Mouse (Mus musculus): Measurements from ENCODE around the gene Med13l. TPM values are rescaled to one million over a fixed set of nuclear protein-coding genes. Genes with fewer than 3 reads are reported as not detected.

The Med13l gene
- polyA plus RNA-seq, 1 experiment from 2014 or later: 12.2 TPM

- Histone ChIP-seq H3K4me2 (ENCODE audit: low read depth, low read length) (no peak overlapping the region), H3K36me3 (ENCODE audit: control insufficient read depth, insufficient read depth) (no peaks in the 10 kb centered on the region), H3K9me3 (replicated peaks; ENCODE audit: control insufficient read depth, low read length) (no peaks in the 10 kb centered on the region), H3K27ac (ENCODE audit: low read length) (no peak overlapping the region), H3K27me3 (ENCODE audit: control insufficient read depth, insufficient read depth, low read depth, low read length) (no peaks in the 10 kb centered on the region), H3K4me1 (ENCODE audit: control insufficient read depth, low read depth, low read length) (peaks cover 35% of the 10 kb centered on the region), H3K4me3 (ENCODE audit: low read depth, low read length) (no peak overlapping the region), H3K9ac (ENCODE audit: low read depth, low read length) (no peak overlapping the region)
- WGBS (ENCODE audit: insufficient replicate concordance): 82% methylated on average over 5 of the region's 5 CpGs
- no peak for ATAC-seq (ENCODE audit: low read depth)
Observed at GRCm38 (mm10) chr5:118610468-118610867, 50.0 kb downstream of the Med13l start.

- Histone ChIP-seq H3K4me3 (ENCODE audit: low read depth, low read length) (no peak overlapping the region), H3K9me3 (replicated peaks; ENCODE audit: control insufficient read depth, low read length) (no peaks in the 10 kb centered on the region), H3K27me3 (ENCODE audit: control insufficient read depth, insufficient read depth, low read depth, low read length) (no peaks in the 10 kb centered on the region), H3K27ac (ENCODE audit: low read length) (no peak overlapping the region), H3K9ac (ENCODE audit: low read depth, low read length) (no peak overlapping the region), H3K36me3 (ENCODE audit: control insufficient read depth, insufficient read depth) (no peaks in the 10 kb centered on the region), H3K4me1 (ENCODE audit: control insufficient read depth, low read depth, low read length) (peaks cover 36% of the 10 kb centered on the region), H3K4me2 (ENCODE audit: low read depth, low read length) (no peak overlapping the region)
- WGBS (ENCODE audit: insufficient replicate concordance): 41% methylated on average over 13 of the region's 13 CpGs
- peak; percentile 12; the same call in 1 of the 2 replicates for ATAC-seq (ENCODE audit: low read depth)
Observed at GRCm38 (mm10) chr5:118612956-118613631, 52.6 kb downstream of the Med13l start.

GRCm38 (mm10) chr5:118613704-118614103 lies 53.2 kb downstream of the Med13l start:
- Histone ChIP-seq H3K36me3 (ENCODE audit: control insufficient read depth, insufficient read depth) (no peaks in the 10 kb centered on the region), H3K9me3 (replicated peaks; ENCODE audit: control insufficient read depth, low read length) (no peaks in the 10 kb centered on the region), H3K4me2 (ENCODE audit: low read depth, low read length) (no peak overlapping the region), H3K9ac (ENCODE audit: low read depth, low read length) (no peak overlapping the region), H3K4me3 (ENCODE audit: low read depth, low read length) (no peak overlapping the region), H3K27ac (ENCODE audit: low read length) (no peak overlapping the region), H3K27me3 (ENCODE audit: control insufficient read depth, insufficient read depth, low read depth, low read length) (no peaks in the 10 kb centered on the region), H3K4me1 (ENCODE audit: control insufficient read depth, low read depth, low read length) (peaks cover 37% of the 10 kb centered on the region)
- no peak for ATAC-seq (ENCODE audit: low read depth)
- 45% methylated on average over 2 of the region's 2 CpGs for WGBS (ENCODE audit: insufficient replicate concordance)

- 26% methylated on average over 8 of the region's 8 CpGs for WGBS (ENCODE audit: insufficient replicate concordance)
- Histone ChIP-seq H3K4me3 (ENCODE audit: low read depth, low read length) (no peak overlapping the region), H3K27ac (ENCODE audit: low read length) (no peak overlapping the region), H3K4me1 (ENCODE audit: control insufficient read depth, low read depth, low read length) (peaks cover 37% of the 10 kb centered on the region), H3K9me3 (replicated peaks; ENCODE audit: control insufficient read depth, low read length) (no peaks in the 10 kb centered on the region), H3K36me3 (ENCODE audit: control insufficient read depth, insufficient read depth) (no peaks in the 10 kb centered on the region), H3K9ac (ENCODE audit: low read depth, low read length) (no peak overlapping the region), H3K4me2 (ENCODE audit: low read depth, low read length) (no peak overlapping the region), H3K27me3 (ENCODE audit: control insufficient read depth, insufficient read depth, low read depth, low read length) (no peaks in the 10 kb centered on the region)
- ATAC-seq (ENCODE audit: low read depth): peak; percentile 57; the same call in 1 of the 2 replicates
Observed at GRCm38 (mm10) chr5:118614116-118614515, 53.6 kb downstream of the Med13l start.

GRCm38 (mm10) chr5:118614571-118614981 lies 54.1 kb downstream of the Med13l start:
- Histone ChIP-seq H3K27me3 (ENCODE audit: control insufficient read depth, insufficient read depth, low read depth, low read length) (no peaks in the 10 kb centered on the region), H3K4me3 (ENCODE audit: low read depth, low read length) (no peak overlapping the region), H3K27ac (ENCODE audit: low read length) (no peak overlapping the region), H3K4me2 (ENCODE audit: low read depth, low read length) (no peak overlapping the region), H3K9ac (ENCODE audit: low read depth, low read length) (no peak overlapping the region), H3K36me3 (ENCODE audit: control insufficient read depth, insufficient read depth) (no peaks in the 10 kb centered on the region), H3K9me3 (replicated peaks; ENCODE audit: control insufficient read depth, low read length) (no peaks in the 10 kb centered on the region), H3K4me1 (ENCODE audit: control insufficient read depth, low read depth, low read length) (peaks cover 37% of the 10 kb centered on the region)
- no peak for ATAC-seq (ENCODE audit: low read depth)
- 18% methylated on average over 2 of the region's 2 CpGs for WGBS (ENCODE audit: insufficient replicate concordance)

GRCm38 (mm10) chr5:118618963-118619610 lies 58.6 kb downstream of the Med13l start:
- 82% methylated on average over 12 of the region's 12 CpGs for WGBS (ENCODE audit: insufficient replicate concordance)
- no peak for ATAC-seq (ENCODE audit: low read depth)
- Histone ChIP-seq H3K27ac (ENCODE audit: low read length) (no peak overlapping the region), H3K9me3 (replicated peaks; ENCODE audit: control insufficient read depth, low read length) (no peaks in the 10 kb centered on the region), H3K4me2 (ENCODE audit: low read depth, low read length) (no peak overlapping the region), H3K4me3 (ENCODE audit: low read depth, low read length) (no peak overlapping the region), H3K9ac (ENCODE audit: low read depth, low read length) (no peak overlapping the region), H3K4me1 (ENCODE audit: control insufficient read depth, low read depth, low read length) (peaks cover 23% of the 10 kb centered on the region), H3K27me3 (ENCODE audit: control insufficient read depth, insufficient read depth, low read depth, low read length) (no peaks in the 10 kb centered on the region), H3K36me3 (ENCODE audit: control insufficient read depth, insufficient read depth) (no peaks in the 10 kb centered on the region)

GRCm38 (mm10) chr5:118619801-118620200 lies 59.3 kb downstream of the Med13l start:
- H3K27ac ChIP-seq (ENCODE audit: low read length): no peak overlapping the region
- no peak overlapping the region for H3K4me3 ChIP-seq (ENCODE audit: low read depth, low read length)
- no peaks in the 10 kb centered on the region for H3K9me3 ChIP-seq (replicated peaks; ENCODE audit: control insufficient read depth, low read length)
- peak; percentile 17; the same call in 1 of the 2 replicates for ATAC-seq (ENCODE audit: low read depth)
- WGBS (ENCODE audit: insufficient replicate concordance): 85% methylated on average over 7 of the region's 7 CpGs
- H3K4me2 ChIP-seq (ENCODE audit: low read depth, low read length): no peak overlapping the region
- no peaks in the 10 kb centered on the region for H3K36me3 ChIP-seq (ENCODE audit: control insufficient read depth, insufficient read depth)
- peaks cover 17% of the 10 kb centered on the region for H3K4me1 ChIP-seq (ENCODE audit: control insufficient read depth, low read depth, low read length)
- H3K27me3 ChIP-seq (ENCODE audit: control insufficient read depth, insufficient read depth, low read depth, low read length): no peaks in the 10 kb centered on the region
- H3K9ac ChIP-seq (ENCODE audit: low read depth, low read length): no peak overlapping the region

- Histone ChIP-seq H3K36me3 (ENCODE audit: control insufficient read depth, insufficient read depth) (no peaks in the 10 kb centered on the region), H3K27ac (ENCODE audit: low read length) (no peak overlapping the region), H3K9ac (ENCODE audit: low read depth, low read length) (no peak overlapping the region), H3K4me3 (ENCODE audit: low read depth, low read length) (no peak overlapping the region), H3K9me3 (replicated peaks; ENCODE audit: control insufficient read depth, low read length) (no peaks in the 10 kb centered on the region), H3K4me1 (ENCODE audit: control insufficient read depth, low read depth, low read length) (peaks cover 12% of the 10 kb centered on the region), H3K4me2 (ENCODE audit: low read depth, low read length) (no peak overlapping the region), H3K27me3 (ENCODE audit: control insufficient read depth, insufficient read depth, low read depth, low read length) (no peaks in the 10 kb centered on the region)
- no peak for ATAC-seq (ENCODE audit: low read depth)
- 90% methylated on average over 7 of the region's 7 CpGs for WGBS (ENCODE audit: insufficient replicate concordance)
Observed at GRCm38 (mm10) chr5:118620330-118620910, 59.9 kb downstream of the Med13l start.

GRCm38 (mm10) chr5:118621877-118622276 lies 61.4 kb downstream of the Med13l start:
- Histone ChIP-seq H3K36me3 (ENCODE audit: control insufficient read depth, insufficient read depth) (no peaks in the 10 kb centered on the region), H3K4me2 (ENCODE audit: low read depth, low read length) (no peak overlapping the region), H3K9me3 (replicated peaks; ENCODE audit: control insufficient read depth, low read length) (no peaks in the 10 kb centered on the region), H3K4me3 (ENCODE audit: low read depth, low read length) (no peak overlapping the region), H3K9ac (ENCODE audit: low read depth, low read length) (no peak overlapping the region), H3K27ac (ENCODE audit: low read length) (no peak overlapping the region), H3K4me1 (ENCODE audit: control insufficient read depth, low read depth, low read length) (peaks cover 12% of the 10 kb centered on the region), H3K27me3 (ENCODE audit: control insufficient read depth, insufficient read depth, low read depth, low read length) (no peaks in the 10 kb centered on the region)
- 56% methylated on average over 4 of the region's 4 CpGs for WGBS (ENCODE audit: insufficient replicate concordance)
- ATAC-seq (ENCODE audit: low read depth): no peak
